Mouse (Mus musculus) urinary bladder, postnatal 25 days (tissue): ENCODE results near the gene Fam71a.
"Not testable (repeated sequence)": the region's sequence is repeated elsewhere in the genome, so short reads cannot be mapped to it uniquely, and the experiment has no call there.

Experiments
- DNase-seq: peaks from one replicate; pipeline ENCODE4 v3.0.0; 2022; ENCODE audit warnings: low spot score

The Fam71a gene

GRCm38 (mm10) chr1:191181469-191182259, 17.0 kb upstream of the Fam71a start:
- DNase-seq, result no peak

- no peak for DNase-seq
These were observed 15.8 kb upstream of the Fam71a start for GRCm38 (mm10) chr1:191180397-191180796.

GRCm38 (mm10) chr1:191179846-191180245, 15.2 kb upstream of the Fam71a start:
- no peak for DNase-seq

GRCm38 (mm10) chr1:191178511-191179188, 14.0 kb upstream of the Fam71a start:
- DNase-seq, result no peak

- no peak for DNase-seq
These were observed 12.3 kb upstream of the Fam71a start for GRCm38 (mm10) chr1:191176887-191177286.

- no peak for DNase-seq
These were observed 7.9 kb upstream of the Fam71a start for GRCm38 (mm10) chr1:191172487-191172886.

- DNase-seq, result no peak
These were observed 5.8 kb upstream of the Fam71a start for GRCm38 (mm10) chr1:191170444-191170843.

- no peak for DNase-seq
These were observed 1.6 kb upstream of the Fam71a start for GRCm38 (mm10) chr1:191166189-191166588.

- DNase-seq, result no peak
These were observed 10.3 kb downstream of the Fam71a start for GRCm38 (mm10) chr1:191154314-191154713.

GRCm38 (mm10) chr1:191153052-191153451, 11.6 kb downstream of the Fam71a start:
- DNase-seq, result peak; percentile 41

- DNase-seq, result no peak
These were observed 13.6 kb downstream of the Fam71a start for GRCm38 (mm10) chr1:191150924-191151605.

GRCm38 (mm10) chr1:191149489-191149888, 15.1 kb downstream of the Fam71a start:
- not testable (repeated sequence) for DNase-seq

- DNase-seq, result no peak
These were observed 23.6 kb downstream of the Fam71a start for GRCm38 (mm10) chr1:191140983-191141382.

GRCm38 (mm10) chr1:191138874-191139495, 25.6 kb downstream of the Fam71a start:
- no peak for DNase-seq

GRCm38 (mm10) chr1:191138436-191138835, 26.2 kb downstream of the Fam71a start:
- DNase-seq, result no peak

- no peak for DNase-seq
These were observed 29.2 kb downstream of the Fam71a start for GRCm38 (mm10) chr1:191135406-191135805.

GRCm38 (mm10) chr1:191132934-191133333, 31.7 kb downstream of the Fam71a start:
- no peak for DNase-seq

- DNase-seq, result no peak
These were observed 32.4 kb downstream of the Fam71a start for GRCm38 (mm10) chr1:191132240-191132639.

GRCm38 (mm10) chr1:191131692-191132091, 32.9 kb downstream of the Fam71a start:
- no peak for DNase-seq

- peak; percentile 61 for DNase-seq
These were observed 38.6 kb downstream of the Fam71a start for GRCm38 (mm10) chr1:191125811-191126638.

- DNase-seq, result no peak
These were observed 40.3 kb downstream of the Fam71a start for GRCm38 (mm10) chr1:191124288-191124687.
